Comparison of ENCODE assay signal across 9 mouse cellular contexts in the genomic region with DNA sequence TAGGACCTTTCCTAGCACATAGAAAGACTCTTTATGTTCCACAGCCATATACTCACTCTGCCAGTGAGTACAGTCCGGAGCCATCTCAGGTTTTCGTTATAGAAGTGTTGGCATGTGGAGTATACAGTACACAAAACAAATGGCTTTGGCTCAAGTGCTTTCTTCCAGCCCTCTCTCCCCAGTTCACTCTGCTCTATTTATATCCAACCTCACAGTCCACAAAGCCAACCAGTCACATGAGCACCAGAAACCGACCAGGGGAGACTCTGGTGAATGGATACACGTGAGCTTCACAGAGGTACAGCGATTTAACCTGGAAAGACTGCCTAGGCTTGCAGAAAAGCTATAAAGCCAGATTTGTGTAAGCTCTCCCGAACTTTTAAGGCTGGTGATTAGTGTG. TPM values are rescaled to one million over a fixed set of nuclear protein-coding genes. Genes with fewer than 3 reads are reported as not detected.
A peak's percentile ranks its signal among the peaks of the same experiment; 100 is the strongest.
DNase-seq lines count a peak whose midpoint lies in the region.
"Had no signal": no experiment of that assay in that cellular context is flagged by ENCODE, and none has a peak within 500 bp of the region (broad histone marks: within the 10 kb centered on the region; RNA-seq: fewer than 3 reads in every experiment).

No protein-coding gene starts in this region.

- intact Hi-C loops in heart, postnatal 36 days (cut with DNase I), result loop anchor here (5.0 kb wide), 1 partner anchor 33 kb away; no protein-coding TSS in a partner anchor

- DNase-seq in heart, adult 11 months, result peak; percentile 97
- no peak for DNase-seq in heart, postnatal 36 days
- peak; percentile 61 for DNase-seq in cerebellum, adult 11-12 months
- peak; percentile 64 to 70 for DNase-seq in heart, adult 9 months (ENCODE audit: low spot score in 2 of 2)
- DNase-seq in kidney, adult 9 months, result peak; percentile 79
- no peak for DNase-seq in spleen, postnatal 4 days (ENCODE audit: low spot score in 2 of 2)
- DNase-seq in adrenal gland, adult 8-10 months, result no peak
- no peak for DNase-seq in thymus, adult 18-20 months
- DNase-seq: thymus, postnatal 14 days had no signal

RNA-seq across cellular contexts. Expression of gene Stk39, which starts 56.4 kb away (rescaled TPM):
- total RNA-seq in heart, postnatal 36 days (2021), result 10 to 100 TPM; 67.5 to 80.3 TPM
- total RNA-seq in adrenal gland, adult 8-10 months (2022), result 100 to 1,000 TPM in 1 of 4 experiments, 10 to 100 TPM in 3; 59.8 to 101 (median 73.8) TPM

Comparison
In these comparisons a context has a peak if more than half of its experiments do, and no peak if none do; other contexts are left out.
1. DNase-seq: peak in heart, adult 11 months (single experiment), cerebellum, adult 11-12 months (single experiment), heart, adult 9 months (2 of 2) and kidney, adult 9 months (single experiment); none in heart, postnatal 36 days (0 of 2), spleen, postnatal 4 days (0 of 2), adrenal gland, adult 8-10 months (single experiment) and thymus, adult 18-20 months (0 of 2).